Mouse (Mus musculus) lung, adult 2 months (tissue): ENCODE data around the gene Snapc4.

Experiments used
- CTCF ChIP-seq: fragments of 200-500 bp; IDR thresholded peaks from 2 replicates; pipeline ENCODE4 v1.5.1; 2011; ENCODE audit warnings: mild to moderate bottlenecking, low read length, control low read depth; ENCODE audit not compliant: insufficient read depth
- POLR2A ChIP-seq: fragments of 200-500 bp; IDR thresholded peaks from 2 replicates; pipeline ENCODE4 v1.6.1; 2011; ENCODE audit warnings: low read depth, mild to moderate bottlenecking, control low read depth, low read length, borderline replicate concordance; ENCODE audit errors: extremely low read depth

DNA sequence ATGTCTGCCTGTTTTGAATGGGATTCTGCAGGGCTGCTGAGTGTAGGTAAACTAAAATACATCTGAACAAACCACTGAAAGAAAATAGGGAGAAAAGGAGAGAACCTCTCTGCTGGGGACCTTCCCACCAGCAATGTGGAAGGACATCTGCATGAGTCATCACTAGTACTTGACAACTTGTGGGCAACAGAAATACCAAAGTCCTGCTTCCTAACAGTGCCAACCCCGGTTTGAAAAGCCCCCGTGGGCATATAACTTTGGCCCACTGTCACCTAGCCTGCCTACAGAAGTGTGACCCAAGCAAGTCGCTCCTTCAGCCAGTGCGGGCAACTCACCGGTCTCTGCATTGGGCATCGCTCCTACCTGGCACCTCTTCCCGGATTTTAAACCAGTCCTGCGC is 8.1 kb downstream of the Snapc4 start:
- no peak for TF ChIP-seq POLR2A
- no peak for TF ChIP-seq CTCF
